In the genomic region with DNA sequence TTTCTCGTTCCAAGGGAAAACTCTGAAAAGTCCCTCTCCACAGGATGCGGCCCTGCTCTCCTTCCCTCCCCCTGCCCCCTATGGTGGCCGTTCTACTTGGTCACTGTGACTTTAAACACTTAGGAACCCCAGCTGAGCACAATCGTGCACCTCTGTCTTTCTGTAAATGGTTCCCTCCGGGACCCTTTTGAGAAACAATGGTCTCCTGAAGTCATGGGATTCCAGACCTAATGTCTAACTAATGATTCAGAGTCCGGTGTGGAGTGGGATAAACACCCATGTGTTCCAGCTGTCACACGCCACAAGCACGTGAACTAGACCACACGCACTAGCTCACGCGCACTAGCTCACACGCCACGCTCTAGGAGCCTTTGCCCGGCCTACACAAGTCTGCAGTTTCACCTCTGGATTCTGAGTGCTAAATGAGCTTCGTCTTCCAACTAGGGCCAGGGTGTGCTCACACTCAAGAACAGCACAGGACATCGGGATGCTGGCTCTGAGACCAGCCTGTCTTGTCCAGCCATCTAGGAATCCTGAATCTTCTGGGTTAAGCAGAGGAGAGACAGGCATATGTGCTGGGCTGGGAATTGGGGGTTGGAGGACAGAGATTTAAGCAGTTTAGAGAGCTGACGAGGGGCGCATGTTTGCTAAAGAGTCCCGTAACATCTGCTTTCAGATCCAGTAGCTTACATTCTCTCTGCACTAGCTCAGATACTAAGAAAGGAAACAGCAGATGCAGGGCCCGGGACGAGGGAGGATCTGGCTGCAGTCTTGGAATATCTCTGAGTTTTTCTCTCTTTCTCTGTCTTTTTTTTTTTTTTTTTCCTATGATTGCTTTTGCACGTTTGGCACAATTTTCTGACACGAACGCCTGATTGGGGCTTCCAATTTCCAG, we compare ENCODE assay signal across 8 mouse cellular contexts.
DNase-seq lines count a peak whose midpoint lies in the region; ATAC-seq lines count a peak whose summit lies in the region.

No protein-coding gene starts in this region.

- no peak for ATAC-seq in embryonic facial prominence, embryonic 13.5 days (ENCODE audit: insufficient number of reproducible peaks, insufficient read depth, low FRiP score, low TSS enrichment, low read depth)
- no peak for ATAC-seq in heart, embryonic 14.5 days (ENCODE audit: insufficient number of reproducible peaks, insufficient read depth, low FRiP score, low read depth)
- no peak for ATAC-seq in liver, embryonic 16.5 days (ENCODE audit: low read depth)
- ATAC-seq in stomach, embryonic 16.5 days (ENCODE audit: insufficient read depth, low FRiP score) = peak; percentile 75
- ATAC-seq in CD4-positive, CD25-positive, alpha-beta regulatory T cell, adult 4 months = no peak

- no peaks in the 10 kb centered on the region for H3K36me3 ChIP-seq in embryonic facial prominence, embryonic 13.5 days
- H3K36me3 ChIP-seq in heart, embryonic 14.5 days (ENCODE audit: control insufficient read depth, insufficient read depth, low read length) = no peaks in the 10 kb centered on the region
- H3K36me3 ChIP-seq in liver, embryonic 16.5 days (ENCODE audit: control insufficient read depth, insufficient read depth) = no peaks in the 10 kb centered on the region
- H3K36me3 ChIP-seq in stomach, embryonic 16.5 days (ENCODE audit: control insufficient read depth, insufficient read depth, low read length) = no peaks in the 10 kb centered on the region

- DNase-seq in layer of hippocampus, adult 9-11 months = peak; percentile 57
- no peak for DNase-seq in layer of hippocampus, postnatal 14 days (ENCODE audit: low spot score in 2 of 2)
- no peak for DNase-seq in spleen, adult 12 weeks (ENCODE audit: low spot score)

- H3K9me3 ChIP-seq in embryonic facial prominence, embryonic 13.5 days = no peaks in the 10 kb centered on the region
- H3K9me3 ChIP-seq in heart, embryonic 14.5 days (ENCODE audit: control insufficient read depth, low read length) = no peaks in the 10 kb centered on the region
- no peaks in the 10 kb centered on the region for H3K9me3 ChIP-seq in liver, embryonic 16.5 days (replicated peaks; ENCODE audit: control insufficient read depth, low read length)
- no peaks in the 10 kb centered on the region for H3K9me3 ChIP-seq in stomach, embryonic 16.5 days (replicated peaks; ENCODE audit: control insufficient read depth, low read length)

- peaks cover 46% of the 10 kb centered on the region for H3K4me1 ChIP-seq in embryonic facial prominence, embryonic 13.5 days
- H3K4me1 ChIP-seq in heart, embryonic 14.5 days (ENCODE audit: control insufficient read depth in 2 of 2, insufficient read depth in 2 of 2, low read length in 2 of 2) = peaks cover 29 to 42% of the 10 kb centered on the region in 2 experiments
- no peaks in the 10 kb centered on the region for H3K4me1 ChIP-seq in liver, embryonic 16.5 days (ENCODE audit: control insufficient read depth, low read depth, low read length)
- H3K4me1 ChIP-seq in stomach, embryonic 16.5 days (ENCODE audit: control insufficient read depth, insufficient read depth, low read length) = peaks cover 48% of the 10 kb centered on the region

- no peak overlapping the region for H3K9ac ChIP-seq in embryonic facial prominence, embryonic 13.5 days
- H3K9ac ChIP-seq in heart, embryonic 14.5 days (ENCODE audit: low read length) = 0 out of 2 replicates have a peak overlapping the region, but pooled peaks have one; percentile 27
- H3K9ac ChIP-seq in liver, embryonic 16.5 days (ENCODE audit: low read depth, low read length) = no peak overlapping the region
- peak overlapping the region; percentile 2; the same call in 1 of the 2 replicates for H3K9ac ChIP-seq in stomach, embryonic 16.5 days (ENCODE audit: low read length)

- WGBS in embryonic facial prominence, embryonic 13.5 days = 59% methylated on average over 24 of the region's 24 CpGs
- 47% methylated on average over 24 of the region's 24 CpGs for WGBS in heart, embryonic 14.5 days
- 55% methylated on average over 24 of the region's 24 CpGs for WGBS in liver, embryonic 16.5 days (ENCODE audit: insufficient replicate concordance)
- WGBS in stomach, embryonic 16.5 days = 45% methylated on average over 24 of the region's 24 CpGs

- H3K4me2 ChIP-seq in embryonic facial prominence, embryonic 13.5 days = no peak overlapping the region
- H3K4me2 ChIP-seq in heart, embryonic 14.5 days (ENCODE audit: low read length) = peak overlapping the region; percentile 35
- no peak overlapping the region for H3K4me2 ChIP-seq in liver, embryonic 16.5 days (ENCODE audit: low read depth, low read length)
- H3K4me2 ChIP-seq in stomach, embryonic 16.5 days (ENCODE audit: low read depth, low read length) = 0 out of 2 replicates have a peak overlapping the region, but pooled peaks have one; percentile 26

- no peaks in the 10 kb centered on the region for H3K27me3 ChIP-seq in embryonic facial prominence, embryonic 13.5 days
- no peaks in the 10 kb centered on the region for H3K27me3 ChIP-seq in heart, embryonic 14.5 days (ENCODE audit: control insufficient read depth, insufficient read depth, low read length)
- no peaks in the 10 kb centered on the region; the same call in 1 of the 2 replicates for H3K27me3 ChIP-seq in liver, embryonic 16.5 days (ENCODE audit: control insufficient read depth, insufficient read depth, low read depth, low read length)
- H3K27me3 ChIP-seq in stomach, embryonic 16.5 days (ENCODE audit: control insufficient read depth, insufficient read depth, low read length) = no peaks in the 10 kb centered on the region

- H3K4me3 ChIP-seq in embryonic facial prominence, embryonic 13.5 days = no peak overlapping the region
- H3K4me3 ChIP-seq in heart, embryonic 14.5 days (ENCODE audit: control insufficient read depth in 1 of 2, insufficient read depth in 1 of 2, low read depth in 1 of 2, low read length in 2 of 2) = no peak overlapping the region
- no peak overlapping the region for H3K4me3 ChIP-seq in liver, embryonic 16.5 days (ENCODE audit: low read depth, low read length)
- H3K4me3 ChIP-seq in stomach, embryonic 16.5 days (replicated peaks; ENCODE audit: low read length) = no peak overlapping the region

- peak overlapping the region; percentile 62 for H3K27ac ChIP-seq in embryonic facial prominence, embryonic 13.5 days
- H3K27ac ChIP-seq in heart, embryonic 14.5 days (replicated peaks in 1 of 2; ENCODE audit: control insufficient read depth in 1 of 2, insufficient read depth in 1 of 2, low read depth in 2 of 2, low read length in 2 of 2) = peak overlapping the region; percentile 53 to 71
- H3K27ac ChIP-seq in liver, embryonic 16.5 days (ENCODE audit: low read length) = peak overlapping the region; percentile 21; the same call in 1 of the 2 replicates
- peak overlapping the region; percentile 97 for H3K27ac ChIP-seq in stomach, embryonic 16.5 days (ENCODE audit: low read length)

Comparison
In these comparisons a context has a peak if more than half of its experiments do, and no peak if none do; other contexts are left out.
1. H3K27ac ChIP-seq: peak in every context shown above with its lines; median percentile 97 in stomach, embryonic 16.5 days; 62 in embryonic facial prominence, embryonic 13.5 days; 62 in heart, embryonic 14.5 days; 21 in liver, embryonic 16.5 days.
2. H3K4me2 ChIP-seq: peak in heart, embryonic 14.5 days (single experiment) and stomach, embryonic 16.5 days (single experiment); none in embryonic facial prominence, embryonic 13.5 days (single experiment) and liver, embryonic 16.5 days (single experiment).
3. H3K9ac ChIP-seq: peak in heart, embryonic 14.5 days (single experiment) and stomach, embryonic 16.5 days (single experiment); none in embryonic facial prominence, embryonic 13.5 days (single experiment) and liver, embryonic 16.5 days (single experiment).